Mouse (Mus musculus): ENCODE measurements at regions not wholly inside any gene's neighbourhood (a gene's known extent, or its start where the extent isn't known, plus 50 kb on each side); places are given as distances from the start of the nearest gene placed in this dataset.

DNA sequence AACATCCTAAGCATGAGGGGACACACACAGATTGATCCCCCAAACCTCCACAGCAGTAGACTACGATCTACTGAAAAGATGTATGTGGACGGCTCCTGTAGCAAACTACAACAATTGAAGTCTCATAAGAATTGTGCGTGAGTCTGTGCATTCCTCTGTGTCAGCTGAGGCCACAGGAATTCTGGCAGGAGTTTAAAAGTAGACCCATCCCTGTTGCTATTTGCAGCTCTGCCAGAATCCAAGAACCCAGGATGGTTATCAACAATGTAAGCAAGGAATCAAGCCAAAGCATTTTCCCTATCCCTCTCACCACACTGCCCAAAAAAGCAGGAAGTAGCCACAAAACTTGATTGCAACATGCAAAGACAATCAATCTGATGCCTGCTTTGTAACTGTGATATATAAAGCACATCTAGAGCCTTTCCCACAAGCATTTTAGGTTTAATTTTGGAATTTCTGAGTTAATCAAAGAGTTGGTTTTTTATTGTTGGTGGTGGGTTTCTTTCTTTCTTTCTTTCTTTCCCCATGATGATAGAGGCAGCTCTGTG is 256.3 kb upstream of the Tbl1xr1 start:
- in situ Hi-C loops (cut with MseI, MboI): no loop called here

DNA sequence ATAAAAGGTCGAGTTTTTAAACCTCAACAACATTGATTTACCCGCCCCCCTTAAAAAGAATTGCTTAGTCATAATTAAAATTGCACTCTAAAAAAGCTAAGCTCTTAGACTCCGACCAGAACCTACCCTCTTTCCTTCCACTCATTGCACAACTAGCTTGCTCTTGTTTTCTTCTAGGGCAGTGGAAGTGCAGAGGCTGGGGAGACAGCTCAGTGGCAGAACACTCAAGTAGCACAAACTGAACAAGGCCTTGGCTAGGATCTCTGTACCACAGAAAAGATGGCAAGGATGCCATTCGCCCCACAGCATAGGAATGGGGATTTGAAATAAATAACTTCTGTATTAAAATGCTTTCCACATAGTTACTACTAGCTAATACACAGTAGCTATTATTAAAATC is 253.8 kb upstream of the Tbl1xr1 start:
- in situ Hi-C loops (cut with MseI, MboI): no loop called here

DNA sequence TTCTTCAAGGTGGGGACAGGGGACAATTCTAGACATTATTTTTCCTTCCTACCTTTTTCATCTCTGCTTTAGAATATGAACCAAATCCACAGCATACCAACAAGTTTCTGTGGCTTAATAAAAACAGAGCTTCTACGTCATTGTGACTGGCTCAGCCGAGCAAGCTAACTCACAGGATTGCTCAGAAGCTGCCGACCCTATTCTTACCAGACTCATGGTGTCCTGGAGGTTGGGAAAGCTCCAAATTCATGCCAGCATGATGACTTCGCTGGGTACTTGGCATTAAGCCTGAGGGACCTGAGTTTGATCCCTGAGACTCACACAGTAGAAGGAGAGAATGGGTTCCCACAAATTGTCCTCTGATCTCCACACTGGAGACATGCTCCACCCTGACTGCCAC is 253.1 kb upstream of the Tbl1xr1 start:
- in situ Hi-C loops (cut with MseI, MboI): no loop called here

DNA sequence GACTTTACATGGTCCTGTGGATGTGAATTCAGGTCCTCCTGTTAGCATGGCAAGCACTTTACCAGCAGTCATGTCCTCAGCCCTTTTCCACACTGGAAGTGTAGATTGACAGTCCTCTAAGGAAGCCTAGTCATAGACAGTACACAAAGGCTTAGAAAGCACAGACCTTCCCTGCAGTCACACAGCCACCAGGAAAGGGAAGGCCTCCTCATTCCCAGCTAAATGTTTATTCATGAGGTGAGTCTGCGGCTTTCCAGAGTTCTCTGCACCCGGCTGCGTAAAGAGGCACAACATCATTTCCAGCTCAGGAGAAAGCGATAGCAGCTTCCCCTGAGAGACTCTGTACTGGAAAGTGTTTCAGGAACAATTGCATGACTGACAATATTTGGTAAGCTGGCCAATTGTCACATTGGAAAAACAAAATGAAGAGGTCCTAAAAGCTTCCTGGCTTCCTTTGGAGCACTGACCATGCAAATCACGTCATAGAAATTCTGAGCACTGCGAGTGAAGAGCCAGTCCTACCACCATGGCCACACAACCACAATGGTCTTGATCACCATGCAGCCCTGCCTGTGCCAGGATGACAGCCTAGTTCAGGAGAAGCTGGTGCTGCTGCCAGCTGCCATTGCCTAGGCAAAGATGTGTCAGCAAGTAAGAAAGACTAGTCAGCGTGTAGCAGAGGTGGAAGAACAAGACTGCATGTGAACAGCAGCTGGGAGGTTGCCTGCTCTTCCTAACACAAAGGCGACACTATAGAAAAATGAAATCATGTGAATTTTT is 252.2 kb upstream of the Tbl1xr1 start:
- in situ Hi-C loops (cut with MseI, MboI): no loop called here

DNA sequence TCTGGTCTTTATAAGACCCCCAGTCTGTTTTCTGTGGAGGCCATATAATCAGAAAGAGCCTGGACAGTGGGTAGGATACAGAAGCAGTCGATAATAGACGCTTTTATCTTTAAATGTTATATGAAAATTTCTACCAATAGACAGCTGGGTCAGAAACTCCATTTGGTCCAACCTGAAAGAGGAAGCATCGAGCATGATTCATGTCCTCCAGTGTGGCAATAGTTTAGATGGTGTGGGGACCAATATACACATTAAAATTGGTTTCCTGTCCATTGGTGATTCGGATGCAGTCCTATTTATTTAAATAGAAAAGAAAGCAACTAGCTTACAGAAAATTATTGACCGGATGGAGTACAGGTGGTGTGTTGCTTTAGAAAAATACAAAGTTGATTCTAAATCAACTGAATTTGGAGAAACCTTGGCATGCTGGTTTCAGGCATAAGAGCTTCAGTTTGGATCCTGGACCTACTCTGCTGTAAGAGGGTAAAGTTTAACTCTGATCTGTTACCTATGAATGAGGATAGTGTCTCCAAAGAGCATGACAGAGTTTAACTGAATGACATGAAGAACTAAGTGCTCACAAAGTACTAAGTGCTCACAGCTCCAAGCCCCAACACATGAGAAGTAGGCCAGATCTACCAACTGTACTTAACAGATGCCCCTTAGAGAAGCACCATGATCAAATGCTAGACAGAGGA is 251.4 kb upstream of the Tbl1xr1 start:
- in situ Hi-C loops (cut with MseI, MboI): no loop called here

DNA sequence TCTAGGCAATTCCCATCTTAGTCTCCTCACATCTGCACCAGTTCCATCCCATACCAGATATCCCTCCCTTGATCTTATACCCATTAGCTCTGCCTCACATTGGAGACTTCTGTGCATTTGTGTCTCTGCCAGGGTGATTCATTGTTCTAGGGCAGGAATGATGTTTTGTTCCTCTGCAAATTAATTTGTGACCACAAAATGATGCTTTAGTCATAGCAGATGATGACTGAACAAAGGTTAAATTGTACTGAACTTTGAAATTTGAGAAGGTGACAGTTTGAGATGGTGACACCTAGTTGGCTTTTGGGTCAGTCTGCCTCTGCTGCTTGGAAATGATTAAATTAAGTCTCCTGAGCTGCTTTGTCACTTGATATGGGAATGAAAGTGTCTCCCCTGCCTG is 248.8 kb upstream of the Tbl1xr1 start:
- in situ Hi-C loops (cut with MseI, MboI): no loop called here

DNA sequence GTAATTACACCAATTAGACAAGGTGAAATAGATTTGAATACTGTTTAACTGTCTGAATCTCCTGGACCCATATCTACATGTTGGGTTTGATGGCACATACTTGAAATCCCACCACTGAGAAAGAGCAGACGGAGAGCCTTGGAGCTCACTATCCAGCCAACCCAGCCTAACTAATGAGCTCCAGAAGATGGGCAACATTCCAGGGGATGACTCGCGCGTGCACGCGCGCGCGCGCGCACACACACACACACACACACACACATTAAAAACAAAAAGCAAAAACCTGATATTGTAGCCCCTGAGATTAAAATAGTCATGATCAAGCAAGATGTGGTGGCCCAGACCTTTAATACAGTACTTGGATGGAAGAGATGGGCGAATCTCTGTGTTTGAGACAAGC is 243.3 kb upstream of the Tbl1xr1 start:
- in situ Hi-C loops (cut with MseI, MboI): no loop called here

DNA sequence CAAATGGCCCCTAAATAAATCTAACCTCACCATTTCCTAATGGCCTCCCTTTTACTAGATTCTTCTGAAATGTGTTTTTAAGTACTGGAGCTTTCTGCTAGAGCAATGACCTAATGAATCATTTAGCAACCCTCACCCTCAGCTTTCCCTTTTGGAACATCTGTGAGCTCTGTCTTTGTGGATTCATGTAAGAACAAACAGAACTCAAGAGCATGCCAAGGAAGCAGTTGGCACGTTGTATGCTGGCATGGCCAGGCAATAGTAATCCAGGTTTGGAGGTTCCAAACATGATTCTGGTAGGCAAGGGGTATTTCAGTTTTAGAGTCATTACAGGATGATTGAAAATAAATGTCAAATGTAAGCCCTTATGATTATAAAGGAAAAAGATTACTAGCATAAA is 240.9 kb upstream of the Tbl1xr1 start:
- in situ Hi-C loops (cut with MseI, MboI): no loop called here

GRCm38 (mm10) chr3:21837297-21837946 is 239.0 kb upstream of the Tbl1xr1 start:
- in situ Hi-C loops (cut with MseI, MboI): no loop called here

GRCm38 (mm10) chr3:21840751-21841488 is 235.5 kb upstream of the Tbl1xr1 start:
- in situ Hi-C loops (cut with MseI, MboI): no loop called here

DNA sequence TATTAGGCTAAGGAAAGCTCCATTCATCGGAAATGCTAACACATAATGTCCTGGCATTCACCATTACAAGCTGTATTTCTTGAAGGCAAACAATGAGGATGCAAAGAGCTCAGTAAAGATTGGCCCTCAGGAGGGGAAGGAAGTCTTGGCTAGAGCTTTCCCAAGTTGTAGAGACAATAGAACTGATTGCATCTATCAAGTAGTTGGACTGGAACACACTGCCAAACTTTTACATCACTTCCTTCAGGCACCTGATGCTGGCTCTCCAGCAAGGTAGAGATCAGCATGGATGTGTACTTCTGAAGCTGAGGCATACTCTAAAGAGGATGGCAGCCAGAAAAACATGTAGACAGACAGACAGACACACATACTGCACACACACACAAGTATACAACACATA is 234.9 kb upstream of the Tbl1xr1 start:
- in situ Hi-C loops (cut with MseI, MboI): no loop called here

DNA sequence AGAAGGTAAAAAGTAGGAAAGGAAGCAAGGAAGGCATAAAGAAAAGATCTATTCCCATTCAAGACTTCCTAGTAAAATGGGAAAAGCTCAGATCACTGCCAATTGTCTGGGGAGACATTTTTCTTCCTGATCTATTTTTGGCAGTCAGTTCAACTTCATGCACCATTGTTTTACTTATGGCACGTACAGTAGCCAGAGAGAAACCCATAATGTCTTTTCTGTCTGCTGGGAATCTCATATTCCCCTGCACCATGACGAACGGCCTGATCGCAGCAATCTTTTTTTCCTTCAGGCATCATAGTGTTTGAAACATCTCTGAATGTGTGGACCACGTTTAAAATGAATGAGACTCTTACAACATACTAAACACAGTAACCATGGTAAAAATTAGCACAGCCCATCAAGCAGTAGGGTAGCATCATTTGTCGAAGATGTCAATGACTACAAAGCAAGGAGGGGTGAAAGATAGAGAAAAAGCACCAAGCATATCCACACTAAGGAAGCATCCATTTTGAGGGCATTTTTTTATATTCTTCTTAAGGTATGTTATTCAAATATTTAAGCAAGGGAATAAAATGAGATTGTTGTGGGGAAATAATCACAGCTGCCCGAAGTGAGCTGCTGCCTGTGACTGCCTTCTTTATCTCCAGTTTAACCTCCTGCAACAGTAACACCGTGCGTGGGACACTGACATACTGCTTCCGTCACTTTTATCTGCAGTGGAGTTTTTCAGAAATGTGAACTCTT is 233.7 kb upstream of the Tbl1xr1 start:
- in situ Hi-C loops (cut with MseI, MboI): no loop called here

DNA sequence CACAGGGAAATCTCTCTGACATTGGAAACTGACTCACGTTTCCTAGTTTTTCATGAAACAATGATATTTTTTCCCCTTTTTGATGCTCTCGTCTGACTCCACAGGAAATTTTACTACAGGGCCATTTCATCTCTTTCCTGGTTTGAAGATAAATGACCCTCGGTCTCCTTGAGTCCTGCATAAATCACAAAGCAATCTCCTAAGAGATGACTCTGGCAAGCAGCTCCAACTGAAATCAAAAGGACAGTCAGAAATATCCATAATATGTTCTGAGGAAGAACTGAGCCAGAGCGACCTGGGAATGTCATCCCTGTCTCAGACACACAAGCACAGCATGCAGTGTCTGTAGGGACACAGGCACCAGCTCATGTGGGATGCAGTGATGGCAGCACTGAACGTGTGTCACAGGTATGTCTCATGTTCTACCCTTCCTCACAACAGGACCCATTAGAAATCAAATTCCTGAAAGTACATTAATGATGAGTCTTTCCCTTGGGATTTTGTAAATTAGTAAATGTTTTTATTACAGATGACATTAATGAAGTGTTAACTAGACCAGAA is 233.1 kb upstream of the Tbl1xr1 start:
- in situ Hi-C loops (cut with MseI, MboI): no loop called here

GRCm38 (mm10) chr3:21849831-21850230 is 226.6 kb upstream of the Tbl1xr1 start:
- in situ Hi-C loops (cut with MseI, MboI): no loop called here

DNA sequence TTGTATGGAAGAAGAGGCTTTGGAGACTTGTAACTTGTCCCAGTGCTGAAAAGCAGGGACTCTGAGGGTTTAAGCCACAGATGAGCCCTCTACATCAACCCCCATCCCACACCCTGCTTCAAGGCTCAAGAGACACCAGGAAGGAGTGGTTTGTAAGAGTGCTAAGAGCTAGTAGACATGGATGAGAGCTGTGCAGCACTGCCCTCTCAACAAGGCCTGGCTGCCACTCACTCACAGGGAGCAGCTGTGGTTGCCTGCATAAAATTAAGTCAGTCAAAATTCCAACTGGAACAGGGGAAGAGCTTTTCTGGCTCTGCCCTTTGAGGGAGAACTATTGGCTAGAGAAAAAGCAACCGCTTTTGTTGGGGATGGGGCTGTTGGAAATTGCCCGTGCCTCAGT is 225.5 kb upstream of the Tbl1xr1 start:
- in situ Hi-C loops (cut with MseI, MboI): no loop called here

GRCm38 (mm10) chr3:21854340-21854739 is 222.1 kb upstream of the Tbl1xr1 start:
- in situ Hi-C loops (cut with MseI, MboI): no loop called here

DNA sequence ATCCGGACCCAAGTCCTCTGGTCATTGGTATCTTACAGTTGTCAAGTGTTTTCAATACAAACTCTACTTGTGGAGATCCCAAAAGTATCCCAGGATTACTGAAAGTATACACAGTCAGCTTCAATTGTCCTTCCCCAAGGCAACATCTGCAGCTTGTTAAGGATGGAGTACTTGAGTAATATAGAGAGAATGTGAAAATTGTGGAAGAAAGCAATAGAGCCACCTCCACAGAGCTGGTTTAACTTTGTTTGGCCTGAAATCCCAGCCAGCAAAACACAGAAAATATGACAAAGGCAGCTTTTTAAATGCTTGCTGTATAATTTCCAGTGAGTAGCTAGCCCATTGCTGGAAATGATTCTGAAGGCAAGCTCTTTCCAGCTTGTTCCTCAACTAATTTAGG is 217.0 kb upstream of the Tbl1xr1 start:
- in situ Hi-C loops (cut with MseI, MboI): no loop called here

DNA sequence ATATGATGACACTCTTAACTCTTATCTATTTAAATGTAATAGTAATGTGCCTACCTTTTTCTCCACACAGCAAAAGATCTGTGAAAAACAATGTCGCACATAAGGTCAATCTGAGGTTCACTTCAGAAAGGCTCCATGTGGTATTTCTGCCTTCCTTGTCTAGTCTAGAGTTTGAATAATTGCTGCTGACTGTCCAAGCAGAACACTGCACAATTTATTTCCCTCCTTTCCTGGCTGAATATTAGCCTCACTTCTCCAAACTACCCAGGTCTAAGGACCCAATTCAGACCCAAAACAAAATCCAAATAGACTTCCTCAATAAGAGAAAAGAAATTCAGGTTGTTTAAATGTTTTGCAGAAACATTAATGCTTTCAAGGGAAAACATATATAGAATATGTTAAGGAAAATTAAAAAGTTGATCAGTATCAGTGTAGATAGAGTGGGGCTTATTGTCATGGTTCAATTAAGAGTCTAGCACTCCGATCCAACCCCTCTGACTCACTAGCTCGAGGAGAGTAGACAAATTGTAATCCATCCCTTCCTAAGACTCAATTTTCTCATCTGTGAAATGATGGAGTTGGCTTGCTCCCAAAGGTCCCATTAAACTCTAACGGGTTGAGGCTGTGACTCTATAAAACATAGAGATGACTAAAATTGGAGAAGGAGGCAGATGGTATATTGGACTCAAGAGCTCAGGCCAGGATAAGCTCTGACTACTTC is 215.4 kb upstream of the Tbl1xr1 start:
- in situ Hi-C loops (cut with MseI, MboI): no loop called here

DNA sequence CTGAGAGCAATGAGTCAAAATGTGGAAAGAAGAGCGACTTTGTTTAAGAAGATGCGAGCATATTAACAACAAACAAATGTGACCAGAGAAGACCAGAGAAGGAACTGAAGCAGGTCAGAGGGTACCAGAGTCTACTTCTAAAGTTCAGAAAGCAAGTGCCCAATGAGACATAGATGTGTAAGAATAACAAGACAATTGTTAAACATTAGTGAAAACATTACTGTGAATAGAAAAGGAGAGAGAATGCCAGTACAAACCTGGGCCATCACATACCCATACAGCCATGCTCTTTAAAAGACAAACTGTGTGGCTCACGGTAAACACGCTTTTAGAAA is 214.8 kb upstream of the Tbl1xr1 start:
- in situ Hi-C loops (cut with MseI, MboI): no loop called here

DNA sequence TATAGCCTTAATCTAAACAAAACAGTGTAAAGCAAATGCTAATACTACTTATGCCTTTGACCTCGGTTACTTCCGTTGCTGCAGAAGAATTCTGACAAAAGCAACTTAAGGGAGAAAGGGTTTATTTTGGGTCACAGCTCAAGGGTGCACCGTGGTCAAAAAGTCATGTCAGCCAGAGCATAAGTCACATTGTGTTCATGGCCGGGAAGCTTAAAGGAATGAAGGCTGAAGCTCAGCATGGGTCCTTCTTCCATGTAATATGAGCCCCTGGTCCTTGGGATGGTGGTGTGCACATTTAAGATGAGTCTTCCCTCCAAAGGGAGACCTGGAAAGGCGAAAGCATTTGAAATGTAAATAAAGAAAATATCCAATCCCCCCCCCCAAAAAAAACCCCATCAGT is 212.1 kb upstream of the Tbl1xr1 start:
- in situ Hi-C loops (cut with MseI, MboI): no loop called here

Data from mouse trophoblast stem cell (cell line).